Mouse (Mus musculus) E14TG2a.4 (cell line): Measurements from ENCODE around the gene Zfhx3.

ENCODE experiments used
- CTCF ChIP-seq: conservative IDR thresholded peaks from 2 replicates; pipeline ENCODE4 v1.5.1; 2014; ENCODE audit warnings: low read length
- NANOG ChIP-seq: IDR thresholded peaks from 2 replicates; pipeline ENCODE4 v1.6.1; 2014; ENCODE audit warnings: borderline replicate concordance, low read length, mixed read lengths
- POU5F1 ChIP-seq: IDR thresholded peaks from 2 replicates; pipeline ENCODE4 v1.6.1; 2014; ENCODE audit warnings: low read length, borderline replicate concordance

- TF ChIP-seq CTCF (no peak), NANOG (no peak), POU5F1 (no peak)
Measured at GRCm38 (mm10) chr8:108183948-108184347, 241.5 kb downstream of the Zfhx3 start.
